Mouse (Mus musculus) retina, embryonic 14.5 days (tissue): ENCODE results near the gene Insrr.
"Not testable (repeated sequence)": the region's sequence is repeated elsewhere in the genome, so short reads cannot be mapped to it uniquely, and the experiment has no call there.

Source experiments
- DNase-seq: peaks from one replicate; pipeline ENCODE4 v3.0.0-alpha.2; 2015; ENCODE audit warnings: low spot score

Gene Insrr

DNA sequence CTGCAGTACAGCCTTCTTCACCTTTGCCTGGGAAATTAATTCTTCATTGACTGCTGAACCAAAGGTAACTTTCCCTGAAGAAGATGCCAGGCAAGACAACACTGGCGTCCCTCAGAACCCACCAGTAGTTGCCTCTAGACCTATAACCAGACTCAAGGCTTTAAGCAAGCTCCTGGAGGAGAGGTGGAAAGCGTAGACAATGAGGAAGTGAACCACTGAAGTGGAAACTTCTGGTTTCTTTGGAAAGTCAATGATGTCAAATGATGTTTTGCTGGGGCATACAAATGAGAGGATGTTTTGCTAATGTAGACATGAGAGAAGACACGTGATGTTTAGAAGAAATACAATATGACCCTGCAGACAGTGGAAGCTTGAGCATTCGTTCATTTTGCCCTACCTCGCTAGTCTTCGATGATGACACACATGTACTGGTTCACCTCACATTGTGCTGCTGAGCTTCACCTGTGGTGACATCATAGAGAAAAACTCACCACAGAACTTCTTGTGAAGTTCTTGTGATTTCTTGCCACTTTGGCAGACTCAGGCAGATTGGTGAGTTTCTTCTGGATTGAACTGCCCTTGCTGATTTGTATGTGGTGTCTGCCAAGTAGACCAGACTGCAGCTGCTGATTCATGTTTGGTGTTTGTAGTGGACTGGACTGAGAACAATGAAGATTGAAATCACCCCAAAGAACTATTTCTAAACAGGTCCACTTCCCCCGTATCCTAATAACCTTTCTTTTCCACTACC, 35.5 kb downstream of the Insrr start:
- no peak for DNase-seq

DNA sequence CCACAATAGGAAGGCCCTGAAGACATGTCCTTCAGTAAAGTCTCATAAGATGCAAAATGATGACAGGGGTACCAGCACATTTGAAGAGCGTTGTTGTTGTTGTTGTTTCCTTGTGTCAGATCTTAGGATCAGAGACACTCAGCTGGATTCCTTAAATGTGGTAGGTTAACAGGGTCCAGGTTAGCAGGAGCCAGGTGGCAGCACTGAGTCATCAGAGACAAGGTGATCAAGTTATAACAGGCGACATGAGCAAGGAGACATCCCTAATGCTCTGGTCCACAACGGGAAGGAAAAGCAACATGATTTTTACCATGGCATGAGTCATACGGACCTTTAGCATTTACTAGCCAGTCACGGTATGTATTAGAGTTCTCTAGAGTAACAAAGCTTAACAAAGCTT, 36.7 kb downstream of the Insrr start:
- DNase-seq: no peak

DNA sequence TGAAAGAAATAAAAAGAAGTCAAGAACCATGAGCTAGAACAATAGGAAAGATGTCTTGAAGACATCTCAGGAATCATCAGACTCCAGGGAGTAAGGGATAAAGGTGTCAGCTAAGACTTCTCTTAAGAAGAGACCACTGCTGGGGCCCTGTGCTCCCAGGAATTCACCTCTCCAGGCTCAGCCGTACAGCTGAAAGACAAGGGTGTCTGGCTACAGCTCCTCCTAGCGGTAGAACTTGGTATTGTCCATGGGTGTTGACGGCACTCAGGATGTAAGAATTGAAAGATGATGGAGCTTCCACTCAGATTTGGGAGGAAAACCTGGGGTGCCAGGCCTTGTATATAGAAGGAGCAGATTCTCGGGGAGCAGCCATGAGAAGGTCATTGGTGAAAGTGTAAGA, 41.9 kb downstream of the Insrr start:
- peak; percentile 94 for DNase-seq

DNA sequence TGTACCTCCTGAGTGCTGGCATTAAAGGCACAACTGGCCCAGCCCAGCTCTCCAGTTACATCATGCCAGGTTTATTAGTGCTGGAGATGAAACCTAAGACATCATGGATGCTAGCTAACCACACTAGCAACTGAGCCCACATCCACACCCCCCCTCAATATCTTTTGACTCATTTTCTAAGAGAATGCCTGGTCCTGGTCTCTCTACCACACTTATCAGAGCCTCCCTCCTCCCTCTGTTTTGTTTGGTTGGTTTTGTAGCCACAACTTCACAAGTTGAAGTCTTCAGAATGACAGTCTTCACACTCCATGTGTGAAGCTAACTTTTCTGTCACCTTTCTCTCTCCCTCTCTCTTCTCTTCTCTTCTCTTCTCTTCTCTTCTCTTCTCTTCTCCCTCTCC, 44.1 kb downstream of the Insrr start:
- no peak for DNase-seq

DNA sequence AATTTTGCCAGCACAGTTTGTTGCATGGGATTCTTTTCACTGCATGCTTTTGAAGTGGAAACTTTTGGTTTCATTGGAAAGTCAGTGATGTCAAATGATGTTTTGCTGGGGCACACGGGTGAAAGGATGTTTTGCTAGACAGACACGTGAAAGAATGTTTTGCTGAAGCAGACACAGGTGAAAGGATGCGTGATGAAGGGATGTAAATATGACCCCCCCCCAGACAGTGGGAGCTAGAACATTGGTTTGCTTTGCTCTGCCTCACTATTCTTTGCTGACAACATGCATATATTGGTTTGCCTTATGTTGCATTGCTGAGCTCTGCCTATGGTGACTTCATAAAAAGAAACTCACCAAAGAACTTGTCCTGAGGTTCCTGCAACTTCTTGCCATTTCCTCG, 48.2 kb downstream of the Insrr start:
- DNase-seq: no peak

DNA sequence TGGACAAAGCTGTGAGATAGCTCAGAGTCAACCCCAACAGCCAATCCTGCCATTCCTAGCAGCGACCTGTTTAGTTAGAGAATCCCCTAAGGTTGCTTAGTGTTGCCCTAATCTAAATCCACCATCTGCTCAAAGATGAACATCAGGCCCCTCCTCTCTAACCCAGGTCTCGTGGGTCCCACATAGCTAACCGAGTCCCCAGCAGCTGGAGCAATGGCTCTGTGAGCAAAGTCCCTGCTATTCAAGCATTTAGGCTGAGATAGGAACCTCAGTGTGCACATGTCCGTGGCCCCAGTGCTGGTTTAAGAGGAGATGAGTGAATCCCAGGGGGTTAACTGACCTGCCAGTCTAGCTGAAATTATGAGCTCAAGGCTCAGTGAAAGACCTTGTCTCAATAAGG, 49.4 kb downstream of the Insrr start:
- DNase-seq: peak; percentile 12

DNA sequence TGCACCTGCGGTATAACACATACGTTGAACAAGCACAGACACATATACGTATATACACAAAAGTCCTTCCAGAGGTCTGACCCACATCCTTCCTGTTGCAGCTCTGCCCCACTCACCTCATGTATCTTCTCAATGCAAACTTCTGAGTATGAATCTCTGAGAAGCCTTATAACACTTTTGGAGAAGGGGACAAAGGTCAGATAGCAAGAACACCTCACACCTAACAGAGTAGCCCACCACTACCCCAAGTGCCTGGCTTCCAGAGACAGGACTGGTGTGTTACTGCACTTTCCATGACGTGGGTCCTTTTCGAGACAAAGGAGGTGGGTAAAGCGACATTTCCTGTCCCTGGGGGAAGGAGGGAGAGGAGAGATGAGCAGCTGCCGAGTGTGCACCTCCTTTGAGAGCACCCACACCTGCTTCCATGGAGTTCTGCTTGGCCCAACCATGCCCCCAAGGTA, 49.9 kb downstream of the Insrr start, which contains the start of gene Sh2d2a:
Gene Sh2d2a, plus strand, starts transcription at position 106 of the 461 bp plus-strand sequence.
- no peak for DNase-seq

DNA sequence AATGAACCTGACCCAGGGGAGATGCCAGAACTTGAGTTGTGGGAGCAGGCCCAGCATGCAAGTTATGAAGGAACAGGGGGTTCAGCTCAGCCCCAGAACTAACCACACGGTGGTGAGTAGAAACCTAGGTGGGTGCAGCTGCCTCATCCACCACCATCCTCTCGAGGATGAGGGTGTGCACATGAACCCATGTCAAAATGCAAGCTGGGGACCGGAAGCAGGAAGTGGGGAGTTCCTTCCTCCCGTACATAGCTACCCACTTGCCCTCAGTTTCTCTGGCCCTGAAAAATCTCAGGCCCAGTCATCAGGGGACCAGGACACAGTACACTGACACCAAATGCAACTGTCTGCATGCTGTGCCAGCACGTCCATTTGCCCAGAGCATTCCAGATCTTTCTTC, 50.9 kb downstream of the Insrr start:
- no peak for DNase-seq

DNA sequence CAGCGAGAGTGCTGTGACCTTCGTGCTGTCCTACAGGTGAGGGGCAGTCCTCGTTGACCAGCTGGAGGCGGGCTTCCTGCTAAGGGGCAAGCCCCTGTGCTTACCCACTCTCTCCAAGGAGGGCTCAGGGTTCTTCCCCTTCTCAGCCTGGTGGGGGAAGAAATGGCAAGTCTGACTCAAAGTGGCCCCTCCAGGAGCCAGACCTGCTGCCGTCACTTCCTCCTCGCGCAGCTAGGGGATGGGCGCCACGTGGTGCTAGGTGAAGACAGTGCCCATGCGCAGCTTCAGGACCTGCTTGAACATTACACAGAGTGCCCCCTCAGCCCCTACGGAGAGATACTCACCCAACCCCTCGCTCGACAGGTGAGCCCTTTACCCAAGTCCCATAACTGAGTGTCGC, 52.4 kb downstream of the Insrr start:
- no peak for DNase-seq

DNA sequence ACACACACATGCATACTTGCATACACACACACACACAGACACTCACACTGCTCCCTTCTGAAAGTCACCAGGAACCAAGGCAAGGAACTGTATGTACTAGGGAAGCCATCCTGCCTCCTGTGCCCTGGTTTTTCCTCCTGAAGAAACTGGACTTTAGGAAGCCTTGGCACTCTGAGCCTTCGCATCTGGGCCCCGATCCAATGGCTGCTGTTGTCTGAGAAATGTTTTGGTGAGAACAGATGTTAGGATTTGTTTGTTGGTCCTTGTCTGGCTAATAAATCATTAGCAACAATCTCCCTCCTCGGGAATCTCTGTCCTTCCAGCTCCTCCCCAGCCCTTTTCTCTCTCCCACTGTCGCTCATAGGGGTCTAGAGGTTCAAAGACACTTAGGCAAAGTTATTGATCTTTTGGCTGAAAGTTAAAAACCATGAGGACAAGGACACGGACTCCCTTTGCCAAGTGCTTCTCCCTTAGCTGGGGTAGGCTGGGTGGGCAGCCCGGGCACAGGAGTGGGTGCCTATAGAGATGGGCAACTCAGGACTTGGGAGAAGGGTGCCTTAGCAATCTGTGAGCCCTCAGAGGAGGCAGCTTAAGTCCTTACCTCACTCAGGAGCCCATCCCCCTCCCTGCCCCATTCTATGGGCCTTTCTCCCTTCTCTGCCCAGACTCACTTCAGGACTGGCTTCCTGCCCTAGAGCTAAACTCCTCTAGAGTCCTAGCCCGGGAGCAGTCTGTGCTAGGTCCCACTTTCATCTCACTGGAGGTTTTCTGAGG, 58.2 kb downstream of the Insrr start:
- DNase-seq: no peak

DNA sequence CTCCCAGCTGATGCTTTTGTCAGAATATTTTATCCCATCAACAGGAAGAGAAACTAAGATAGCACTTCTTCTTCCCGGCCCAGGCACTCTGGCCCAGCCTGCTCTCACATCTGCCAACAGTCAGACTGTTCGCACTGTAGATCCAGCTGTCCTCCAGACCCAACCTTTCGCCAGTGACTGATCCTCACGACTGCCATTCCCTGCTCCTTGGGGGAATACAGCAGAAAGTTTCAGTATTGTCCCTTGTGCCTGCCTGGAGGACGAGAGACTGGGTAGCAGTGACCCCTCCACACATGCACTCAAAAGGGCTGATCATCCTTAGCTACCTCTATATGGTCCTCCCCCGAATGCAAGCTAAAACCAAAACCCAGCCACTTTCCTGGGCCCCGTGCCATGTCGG, 59.2 kb downstream of the Insrr start:
- no peak for DNase-seq

DNA sequence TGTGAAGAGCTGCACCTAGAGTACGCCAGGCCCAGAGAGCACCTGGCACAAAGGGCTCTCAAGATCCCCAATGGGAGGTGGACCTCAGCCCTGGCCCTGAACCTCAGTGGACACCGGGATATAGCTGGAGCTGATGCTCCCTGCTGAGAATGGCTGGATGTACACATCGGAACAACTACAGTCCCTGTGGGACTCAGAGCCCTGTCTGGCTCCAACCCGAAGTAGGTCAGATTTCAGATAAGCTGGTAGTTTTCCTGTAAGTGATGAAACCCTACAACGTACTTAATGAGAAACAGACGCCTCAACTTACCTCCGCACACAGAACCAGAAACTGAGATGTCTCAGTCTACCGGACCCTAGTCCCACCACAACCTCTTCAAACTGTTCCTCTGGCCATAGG, 60.9 kb downstream of the Insrr start:
- DNase-seq: no peak

DNA sequence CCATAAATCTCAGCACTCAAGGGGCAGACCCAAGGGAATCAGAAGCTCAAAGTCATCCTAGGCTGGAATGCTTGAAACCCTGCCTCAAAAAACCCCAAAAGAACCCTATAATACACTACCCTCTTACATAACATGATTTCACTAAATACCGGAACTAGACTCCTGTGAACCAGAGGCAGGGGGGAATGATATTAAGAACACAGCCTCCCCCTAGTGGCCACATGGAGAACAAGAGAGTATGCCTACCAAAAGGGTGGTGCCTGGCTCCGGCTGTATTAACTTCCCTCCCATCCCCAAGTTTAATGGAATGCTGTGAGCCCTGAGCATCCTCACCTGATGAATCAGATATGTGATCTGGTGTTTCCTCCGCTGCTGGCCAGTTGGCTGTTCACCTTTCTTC, 63.1 kb downstream of the Insrr start:
- peak; percentile 85 for DNase-seq

DNA sequence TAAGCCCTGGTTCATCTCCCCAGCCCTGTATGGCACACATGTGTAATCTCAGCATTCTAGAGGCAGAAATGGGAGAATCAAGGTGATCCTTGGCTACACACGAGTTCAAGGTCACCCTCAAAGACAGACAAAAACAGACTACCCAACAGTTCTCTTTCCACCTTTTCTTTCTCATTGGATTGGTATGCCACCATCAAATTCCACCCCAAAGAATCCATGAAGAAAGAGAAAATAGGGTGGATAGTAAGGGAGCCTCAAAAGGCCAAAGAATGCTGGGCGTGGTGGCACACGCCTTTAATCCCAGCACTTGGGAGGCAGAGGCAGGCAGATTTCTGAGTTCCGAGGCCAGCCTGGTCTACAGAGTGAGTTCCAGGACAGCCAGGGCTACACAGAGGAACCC, 67.4 kb downstream of the Insrr start:
- not testable (repeated sequence) for DNase-seq
